Mouse (Mus musculus) neural tube, embryonic 12.5 days (tissue): Measurements from ENCODE around the gene Phb. TPM values are rescaled to one million over a fixed set of nuclear protein-coding genes. Genes with fewer than 3 reads are reported as not detected.

Experiments
- ATAC-seq: fragments of 200-750 bp; cut with Nextera tagmentation; 2 replicates; pipeline ENCODE4 v1.8.0; 2017; ENCODE audit warnings: low read depth, mild to moderate bottlenecking, moderate TSS enrichment, moderate library complexity; ENCODE audit not compliant: low FRiP score
- H3K27ac ChIP-seq: fragments of 300-500 bp; sonication (generic); 2 replicates; pipeline ENCODE4 v1.5.1; 2016
- H3K27me3 ChIP-seq: fragments of 300-500 bp; sonication (generic); replicated peaks from 2 replicates; pipeline ENCODE4 v1.6.1; 2016; ENCODE audit warnings: mild to moderate bottlenecking
- H3K36me3 ChIP-seq: fragments of 300-500 bp; sonication (generic); 2 replicates; pipeline ENCODE4 v1.6.1; 2016; ENCODE audit warnings: mild to moderate bottlenecking
- H3K4me1 ChIP-seq: fragments of 300-500 bp; sonication (generic); 2 replicates; pipeline ENCODE4 v1.6.1; 2016
- H3K4me2 ChIP-seq: fragments of 300-500 bp; sonication (generic); replicated peaks from 2 replicates; pipeline ENCODE4 v1.6.1; 2016; ENCODE audit warnings: mild to moderate bottlenecking
- H3K4me3 ChIP-seq: fragments of 300-500 bp; sonication (generic); 2 replicates; pipeline ENCODE4 v1.5.1; 2016
- H3K9ac ChIP-seq: fragments of 300-500 bp; sonication (generic); 2 replicates; pipeline ENCODE4 v1.6.1; 2016; ENCODE audit warnings: mild to moderate bottlenecking
- H3K9me3 ChIP-seq: fragments of 300-500 bp; sonication (generic); 2 replicates; pipeline ENCODE4 v1.6.1; 2016; ENCODE audit warnings: mild to moderate bottlenecking
- WGBS: fragments of 180-500 bp; shearing (Covaris S2); methylation state at CpG from one replicate; pipeline ENCODE4 v1.1.7; 2016; 5-methylcytosine and 5-hydroxymethylcytosine counted together
- polyA plus RNA-seq: library from polyadenylated mRNA; unstranded; fragments of >200 nt; fragmentation: Nextera tagmentation; extraction: Ambion mirVana; gene quantifications from 2 replicates; pipeline ENCODE4 v1.2.1, GENCODE M21; 2016

Phb gene
- 197 and 200 TPM in 2 replicates for polyA plus RNA-seq

DNA sequence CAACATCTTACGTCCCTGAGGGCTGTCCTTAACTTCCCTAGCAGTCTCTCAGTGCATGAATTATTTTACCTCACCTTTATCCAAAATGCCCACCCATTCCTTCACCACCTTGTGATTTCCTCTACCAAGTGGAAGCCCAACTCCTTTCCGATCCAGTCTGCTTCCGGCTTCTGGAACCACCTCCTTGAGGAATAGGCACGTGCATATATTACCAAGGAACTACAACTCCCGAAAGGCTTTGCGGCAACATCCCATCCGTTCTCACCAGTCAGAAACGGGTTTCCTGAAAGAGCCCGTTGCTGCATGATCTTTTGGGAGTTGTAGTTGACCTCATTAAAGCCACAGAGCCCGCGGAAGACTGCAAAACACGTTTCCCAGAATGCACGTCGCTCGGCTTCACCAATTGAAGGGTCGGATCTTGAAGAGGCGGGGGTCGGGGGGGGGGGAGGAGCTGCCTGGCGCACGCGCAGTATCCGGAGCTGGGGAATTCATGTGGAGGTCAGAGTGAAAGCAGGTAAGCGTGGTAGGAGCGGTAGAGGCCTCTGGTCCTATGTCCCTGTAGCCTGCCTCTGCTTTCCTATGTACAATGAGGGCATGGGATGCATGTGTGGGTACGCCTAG is at the start of gene Phb:
Gene Phb (plus strand): TSS at position 429 of the 621 bp plus-strand sequence.
- Histone ChIP-seq H3K9ac (peak within 1 kb of the TSS; percentile 65), H3K4me3 (peak within 1 kb of the TSS; percentile 74), H3K27ac (no peak within 1 kb of the TSS), H3K9me3 (no peaks in the 10 kb centered on the region), H3K36me3 (peaks cover 26% of the 10 kb centered on the region), H3K27me3 (no peaks in the 10 kb centered on the region), H3K4me2 (peak within 1 kb of the TSS; percentile 87), H3K4me1 (peaks cover 10% of the 10 kb centered on the region)
- ATAC-seq: peak; percentile 94
- WGBS: 1% methylated on average over 25 of the region's 25 CpGs

DNA sequence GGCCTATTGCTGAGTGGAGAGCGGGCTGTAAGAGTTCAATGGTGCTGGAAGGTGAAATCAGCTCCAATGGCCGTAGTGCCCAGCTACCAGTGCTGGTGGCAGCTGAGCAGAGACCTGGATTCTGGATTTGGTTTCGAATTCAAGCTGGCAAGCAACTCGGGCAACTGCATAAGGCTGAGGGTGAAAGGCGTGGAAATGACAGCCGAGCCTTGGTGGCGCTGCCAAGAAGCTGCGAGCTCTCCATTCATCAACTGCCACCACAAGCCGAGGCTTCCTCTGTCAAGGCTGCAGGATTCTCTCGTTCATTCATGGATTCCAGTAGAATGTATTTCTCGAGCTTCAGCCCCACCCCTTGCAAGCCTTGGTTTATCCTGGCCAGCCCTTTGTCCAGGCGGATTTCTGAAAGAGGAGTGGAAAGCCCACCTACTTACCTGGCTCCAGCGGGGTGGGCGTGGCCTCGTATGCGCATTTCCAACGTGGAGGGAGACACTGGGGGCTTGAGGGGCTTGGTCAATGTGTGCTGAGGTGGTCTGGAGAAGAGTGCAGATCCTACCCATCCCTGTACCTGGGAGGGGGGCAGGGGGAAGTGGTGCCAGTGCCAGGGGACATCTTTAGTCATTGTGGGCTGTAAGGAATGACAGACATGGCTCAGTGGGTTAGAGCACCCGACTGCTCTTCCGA is 48.8 kb upstream of the Phb start:
- 38% methylated on average over 19 of the region's 19 CpGs for WGBS
- Histone ChIP-seq H3K9ac (no peak overlapping the region), H3K4me3 (no peak overlapping the region), H3K4me1 (peaks cover 29% of the 10 kb centered on the region), H3K27me3 (peaks cover 8% of the 10 kb centered on the region; the same call in 1 of the 2 replicates), H3K36me3 (no peaks in the 10 kb centered on the region), H3K4me2 (no peak overlapping the region), H3K27ac (no peak overlapping the region; the same call in 1 of the 2 replicates), H3K9me3 (no peaks in the 10 kb centered on the region)
- ATAC-seq: no peak

DNA sequence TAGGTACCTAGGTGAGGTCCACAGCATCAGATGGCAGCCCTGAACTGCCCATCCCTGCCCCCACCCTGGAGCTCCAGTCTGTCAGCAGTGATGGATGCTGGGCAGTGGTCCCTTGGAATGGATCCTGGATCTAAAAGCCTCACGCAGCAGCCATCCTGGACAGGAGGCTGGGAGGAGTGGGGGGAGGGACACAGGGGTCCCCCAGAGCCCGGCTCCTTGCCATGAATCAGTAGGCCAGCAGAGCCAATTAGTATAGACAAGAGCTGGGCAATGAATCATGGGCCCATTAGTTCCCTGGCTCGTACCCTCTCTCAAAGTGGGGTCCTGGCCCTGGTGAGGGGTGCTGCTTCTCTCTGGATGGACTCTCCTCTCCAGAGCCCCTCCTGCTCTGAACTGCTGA is 47.7 kb upstream of the Phb start:
- Histone ChIP-seq H3K27me3 (peaks cover 8% of the 10 kb centered on the region; the same call in 1 of the 2 replicates), H3K4me2 (no peak overlapping the region), H3K36me3 (no peaks in the 10 kb centered on the region), H3K9ac (no peak overlapping the region), H3K9me3 (no peaks in the 10 kb centered on the region), H3K4me1 (peaks cover 29% of the 10 kb centered on the region), H3K27ac (no peak overlapping the region), H3K4me3 (no peak overlapping the region)
- WGBS: 36% methylated on average over 3 of the region's 3 CpGs
- ATAC-seq: no peak

- H3K36me3 ChIP-seq: no peaks in the 10 kb centered on the region
- no peak overlapping the region for H3K9ac ChIP-seq
- H3K27me3 ChIP-seq: peaks cover 8% of the 10 kb centered on the region; the same call in 1 of the 2 replicates
- WGBS: 85% methylated on average over 5 of the region's 5 CpGs
- no peaks in the 10 kb centered on the region for H3K9me3 ChIP-seq
- H3K4me1 ChIP-seq: peaks cover 29% of the 10 kb centered on the region
- no peak overlapping the region for H3K4me2 ChIP-seq
- ATAC-seq: no peak
- H3K27ac ChIP-seq: no peak overlapping the region
- no peak overlapping the region for H3K4me3 ChIP-seq
These were observed 46.8 kb upstream of the Phb start for GRCm38 (mm10) chr11:95619886-95620444.

DNA sequence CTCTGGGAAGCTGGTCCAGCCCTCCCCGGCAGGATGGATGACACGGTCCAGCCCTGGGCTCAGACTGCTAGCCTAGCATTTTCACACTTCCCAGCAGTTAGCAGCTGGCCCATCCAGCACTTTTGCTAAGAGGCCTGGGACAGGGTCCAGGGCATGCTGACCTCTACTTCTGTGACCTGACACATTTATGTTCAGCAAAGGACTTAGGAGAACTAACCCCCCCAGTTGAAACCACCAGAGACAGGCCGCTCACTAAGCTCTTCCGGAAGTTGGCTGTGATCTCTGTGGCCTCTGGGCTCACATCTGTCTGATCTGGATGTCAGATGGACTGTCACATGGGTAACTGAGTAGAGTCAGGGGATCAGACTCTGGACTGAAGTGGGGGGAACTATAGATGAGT is 45.7 kb upstream of the Phb start:
- Histone ChIP-seq H3K36me3 (no peaks in the 10 kb centered on the region), H3K9ac (no peak overlapping the region), H3K27ac (no peak overlapping the region), H3K27me3 (peaks cover 4% of the 10 kb centered on the region; the same call in 1 of the 2 replicates), H3K4me1 (peaks cover 29% of the 10 kb centered on the region), H3K4me3 (no peak overlapping the region), H3K4me2 (no peak overlapping the region), H3K9me3 (no peaks in the 10 kb centered on the region)
- WGBS: 46% methylated on average over 4 of the region's 4 CpGs
- ATAC-seq: no peak

DNA sequence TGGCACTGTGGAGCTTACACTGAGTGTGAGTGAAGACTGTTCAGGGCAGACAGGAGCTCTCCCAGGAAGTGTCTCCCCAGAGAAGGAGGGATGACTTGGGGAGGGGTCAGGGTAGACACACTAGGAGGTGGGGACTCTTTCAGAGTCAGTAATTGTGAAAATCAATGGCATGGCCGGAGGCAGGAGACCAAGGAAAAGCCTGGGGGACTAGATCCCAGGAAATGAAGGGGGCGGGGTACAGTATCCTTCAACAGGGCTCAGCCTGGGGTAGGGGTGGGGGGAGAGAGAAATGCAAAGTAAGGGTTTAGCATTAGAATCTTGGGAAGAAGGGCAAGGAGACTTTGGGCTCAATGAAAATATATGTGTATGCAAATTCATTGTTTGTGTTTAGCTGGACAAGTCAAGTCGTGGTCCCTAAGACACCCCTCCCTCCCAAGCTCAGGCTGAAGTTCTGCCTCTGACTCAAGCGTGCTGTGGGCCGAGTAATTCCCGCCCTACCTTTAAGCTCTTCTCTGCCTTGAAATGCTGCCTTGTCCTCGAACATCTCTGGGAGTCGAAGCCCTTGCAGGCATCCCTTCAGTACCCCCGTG is 45.1 kb upstream of the Phb start:
- Histone ChIP-seq H3K36me3 (no peaks in the 10 kb centered on the region), H3K27ac (no peak overlapping the region), H3K27me3 (peaks cover 4% of the 10 kb centered on the region; the same call in 1 of the 2 replicates), H3K4me1 (peaks cover 28% of the 10 kb centered on the region), H3K4me3 (no peak overlapping the region), H3K4me2 (0 out of 2 replicates have a peak overlapping the region, but pooled peaks have one; percentile 16), H3K9ac (no peak overlapping the region), H3K9me3 (no peaks in the 10 kb centered on the region)
- ATAC-seq: no peak
- WGBS: 24% methylated on average over 9 of the region's 9 CpGs

DNA sequence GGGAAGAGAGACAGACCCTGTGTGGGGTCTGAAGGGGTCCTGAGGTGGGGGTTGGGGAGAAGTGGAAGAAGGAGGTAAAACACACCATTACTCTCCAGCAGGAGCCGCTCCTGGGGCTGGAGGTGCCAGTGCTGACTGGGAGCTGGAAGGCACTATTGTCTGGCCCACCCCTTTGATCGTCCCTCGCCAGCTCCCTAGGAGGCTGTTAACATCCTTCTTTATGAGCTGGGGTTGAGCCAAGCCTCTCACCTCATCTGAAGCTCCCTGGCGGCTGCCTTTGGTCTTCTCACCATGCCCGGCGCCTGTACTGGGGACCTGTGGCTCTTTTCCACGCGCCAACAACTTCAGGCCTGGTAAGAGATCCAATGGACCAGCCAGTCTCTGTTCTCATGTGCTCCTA is 44.3 kb upstream of the Phb start:
- no peaks in the 10 kb centered on the region for H3K9me3 ChIP-seq
- peaks cover 4% of the 10 kb centered on the region; the same call in 1 of the 2 replicates for H3K27me3 ChIP-seq
- H3K9ac ChIP-seq: no peak overlapping the region
- ATAC-seq: no peak
- 16% methylated on average over 8 of the region's 8 CpGs for WGBS
- 0 out of 2 replicates have a peak overlapping the region, but pooled peaks have one; percentile 16 for H3K4me2 ChIP-seq
- no peak overlapping the region for H3K4me3 ChIP-seq
- no peak overlapping the region for H3K27ac ChIP-seq
- H3K36me3 ChIP-seq: no peaks in the 10 kb centered on the region
- peaks cover 24% of the 10 kb centered on the region for H3K4me1 ChIP-seq

DNA sequence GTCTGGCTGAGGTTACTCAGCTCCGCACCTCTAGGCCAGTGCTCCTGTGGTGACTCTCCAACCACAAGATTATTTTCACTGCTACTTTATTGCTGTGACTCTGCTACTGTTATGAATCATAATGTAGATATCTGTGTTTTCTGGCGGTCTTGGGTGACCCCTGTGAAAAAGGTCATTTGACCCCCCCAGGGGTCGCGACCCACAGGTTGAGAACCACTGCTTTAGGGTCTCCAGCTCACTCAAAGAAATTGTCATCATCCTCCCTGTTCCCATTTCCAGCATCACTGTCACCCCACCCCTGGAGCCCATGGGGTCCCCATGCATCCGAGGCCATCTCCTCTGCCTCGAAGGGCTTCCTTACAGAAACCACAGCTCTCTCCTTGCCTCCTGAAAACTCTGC is 36.2 kb upstream of the Phb start:
- peaks cover 20% of the 10 kb centered on the region for H3K4me1 ChIP-seq
- H3K36me3 ChIP-seq: no peaks in the 10 kb centered on the region
- H3K9ac ChIP-seq: no peak overlapping the region
- ATAC-seq: no peak
- H3K4me3 ChIP-seq: no peak overlapping the region
- WGBS: 91% methylated on average over 6 of the region's 6 CpGs
- no peak overlapping the region for H3K27ac ChIP-seq
- no peaks in the 10 kb centered on the region for H3K27me3 ChIP-seq
- no peaks in the 10 kb centered on the region for H3K9me3 ChIP-seq
- no peak overlapping the region for H3K4me2 ChIP-seq

DNA sequence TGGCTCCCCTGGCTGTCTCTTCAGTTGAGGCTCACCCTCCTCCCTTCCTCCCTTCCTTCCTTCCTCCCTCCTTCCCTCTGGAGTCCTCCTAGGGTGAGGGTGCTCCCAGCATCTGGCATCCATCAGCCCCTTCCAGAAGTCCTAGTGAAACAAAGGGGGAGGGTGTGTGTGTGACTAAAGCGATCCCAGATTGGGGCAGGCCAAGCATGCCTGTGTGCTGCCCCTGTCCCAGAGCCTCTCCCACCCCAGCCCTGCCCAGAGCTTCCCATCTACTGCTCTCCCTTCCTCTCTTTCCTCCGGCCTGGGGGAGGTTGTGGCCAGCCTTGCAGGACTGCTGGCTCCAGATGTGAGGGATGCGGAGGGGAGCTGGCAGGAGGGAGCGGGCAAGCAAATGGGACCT is 35.5 kb upstream of the Phb start:
- H3K36me3 ChIP-seq: no peaks in the 10 kb centered on the region
- no peak overlapping the region for H3K9ac ChIP-seq
- peak overlapping the region; percentile 32; the same call in 1 of the 2 replicates for H3K27ac ChIP-seq
- peaks cover 20% of the 10 kb centered on the region for H3K4me1 ChIP-seq
- no peak for ATAC-seq
- no peak overlapping the region for H3K4me2 ChIP-seq
- H3K4me3 ChIP-seq: no peak overlapping the region
- no peaks in the 10 kb centered on the region for H3K9me3 ChIP-seq
- no peaks in the 10 kb centered on the region for H3K27me3 ChIP-seq
- WGBS: 72% methylated on average over 4 of the region's 4 CpGs

GRCm38 (mm10) chr11:95632474-95632873 is 34.3 kb upstream of the Phb start:
- Histone ChIP-seq H3K4me1 (peaks cover 20% of the 10 kb centered on the region), H3K9ac (no peak overlapping the region), H3K9me3 (no peaks in the 10 kb centered on the region), H3K27ac (no peak overlapping the region), H3K36me3 (no peaks in the 10 kb centered on the region), H3K4me2 (no peak overlapping the region), H3K4me3 (no peak overlapping the region), H3K27me3 (no peaks in the 10 kb centered on the region)
- ATAC-seq: no peak
- 47% methylated on average over 6 of the region's 6 CpGs for WGBS

DNA sequence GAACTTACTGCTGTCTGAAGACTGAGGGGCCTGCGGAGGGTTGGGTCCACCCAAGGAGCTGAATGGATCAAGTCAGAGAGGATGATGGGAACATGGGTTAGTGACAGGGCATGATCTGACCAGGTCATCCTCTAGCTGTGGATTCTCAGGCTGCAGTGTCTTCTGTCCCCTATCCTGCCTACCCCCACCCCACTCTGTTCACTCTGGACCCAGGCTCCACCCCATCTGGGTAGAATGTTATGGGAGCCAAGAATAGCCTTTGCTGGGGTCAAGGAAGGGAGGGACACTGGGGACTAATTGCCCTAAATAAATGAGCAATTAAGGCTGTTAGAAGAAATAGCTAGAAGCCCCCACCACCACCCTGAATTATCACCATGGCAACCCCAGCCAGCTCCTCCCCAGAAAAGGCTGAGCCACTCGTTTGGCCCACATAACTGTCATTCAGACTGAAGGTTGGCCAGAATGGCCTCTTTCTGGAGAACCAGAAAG is 33.2 kb upstream of the Phb start:
- Histone ChIP-seq H3K9ac (no peak overlapping the region), H3K27ac (no peak overlapping the region), H3K4me2 (no peak overlapping the region), H3K4me3 (no peak overlapping the region), H3K27me3 (no peaks in the 10 kb centered on the region), H3K4me1 (peaks cover 20% of the 10 kb centered on the region), H3K9me3 (0 out of 2 replicates have a peak, but pooled peaks cover 3% of the 10 kb centered on the region), H3K36me3 (no peaks in the 10 kb centered on the region)
- no peak for ATAC-seq
- 29% methylated on average over 2 of the region's 2 CpGs for WGBS

- Histone ChIP-seq H3K4me2 (no peak overlapping the region), H3K9me3 (0 out of 2 replicates have a peak, but pooled peaks cover 3% of the 10 kb centered on the region), H3K4me1 (peaks cover 26% of the 10 kb centered on the region), H3K36me3 (no peaks in the 10 kb centered on the region), H3K4me3 (no peak overlapping the region), H3K9ac (no peak overlapping the region), H3K27me3 (no peaks in the 10 kb centered on the region), H3K27ac (no peak overlapping the region)
- ATAC-seq: no peak
- WGBS: 38% methylated on average over 2 of the region's 2 CpGs
These were observed 31.7 kb upstream of the Phb start for GRCm38 (mm10) chr11:95635030-95635429.
